In the genomic region with DNA sequence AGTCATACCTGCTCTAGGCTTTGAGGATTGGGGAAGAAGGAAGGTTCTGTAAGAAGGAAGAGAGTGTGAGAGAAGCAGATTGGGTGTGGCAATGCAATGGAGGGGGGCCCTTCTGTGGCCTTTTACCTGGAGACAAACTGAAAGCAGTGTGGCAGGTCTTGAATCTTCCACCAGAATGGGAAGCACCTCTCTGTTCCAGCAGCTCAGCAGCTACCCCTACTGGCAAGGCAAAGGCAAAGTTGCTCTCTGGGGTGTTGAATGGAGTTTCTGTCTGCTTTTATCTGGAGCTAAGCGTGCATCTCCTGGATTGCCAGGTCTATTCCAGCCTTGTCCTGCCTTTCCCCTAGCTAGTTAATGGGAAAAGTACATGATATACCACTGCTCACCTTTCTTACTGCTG, we compare ENCODE assay signal across 8 mouse cellular contexts.
DNase-seq lines count a peak whose midpoint lies in the region; ATAC-seq and TF ChIP-seq lines count a peak whose summit lies in the region.

No protein-coding gene starts in this region.

- no peak for ATAC-seq in hindbrain, embryonic 14.5 days (ENCODE audit: low FRiP score)
- ATAC-seq in hindbrain, embryonic 13.5 days (ENCODE audit: low FRiP score) = no peak
- peak; percentile 78; the same call in 1 of the 2 replicates for ATAC-seq in intestine, embryonic 16.5 days

- H3K9me3 ChIP-seq in hindbrain, embryonic 14.5 days (ENCODE audit: control insufficient read depth, low read length) = no peaks in the 10 kb centered on the region
- H3K9me3 ChIP-seq in hindbrain, embryonic 13.5 days = no peaks in the 10 kb centered on the region
- no peaks in the 10 kb centered on the region for H3K9me3 ChIP-seq in intestine, embryonic 16.5 days (ENCODE audit: control insufficient read depth, low read length)

- intact Hi-C loops in left cerebral cortex, postnatal 14 days (cut with DNase I) = no loop called here

- H3K4me1 ChIP-seq in hindbrain, embryonic 14.5 days (replicated peaks; ENCODE audit: control insufficient read depth, insufficient read depth, low read length) = no peaks in the 10 kb centered on the region
- no peaks in the 10 kb centered on the region for H3K4me1 ChIP-seq in hindbrain, embryonic 13.5 days (replicated peaks)
- H3K4me1 ChIP-seq in bone marrow macrophage, adult 2 months (ENCODE audit: control insufficient read depth, insufficient read depth, low read length) = no peaks in the 10 kb centered on the region
- H3K4me1 ChIP-seq in intestine, embryonic 16.5 days (ENCODE audit: control insufficient read depth, insufficient read depth, low read length) = no peaks in the 10 kb centered on the region

- no peak overlapping the region for H3K27ac ChIP-seq in hindbrain, embryonic 14.5 days
- no peak overlapping the region for H3K27ac ChIP-seq in hindbrain, embryonic 13.5 days
- no peak overlapping the region for H3K27ac ChIP-seq in bone marrow macrophage, adult 2 months (ENCODE audit: insufficient read depth, low read depth, low read length)
- no peak overlapping the region for H3K27ac ChIP-seq in intestine, embryonic 16.5 days (ENCODE audit: low read length)

- H3K4me2 ChIP-seq in hindbrain, embryonic 14.5 days (replicated peaks) = no peak overlapping the region
- H3K4me2 ChIP-seq in hindbrain, embryonic 13.5 days = no peak overlapping the region
- H3K4me2 ChIP-seq in intestine, embryonic 16.5 days (ENCODE audit: low read depth, low read length) = no peak overlapping the region

- no peak for TF ChIP-seq POLR2A in bone marrow macrophage, adult 2 months (IDR thresholded peaks at IDR 0.05; ENCODE audit: borderline replicate concordance, low read depth, low read length)

- no peak overlapping the region for H3K4me3 ChIP-seq in hindbrain, embryonic 14.5 days (replicated peaks; ENCODE audit: low read length)
- no peak overlapping the region for H3K4me3 ChIP-seq in hindbrain, embryonic 13.5 days
- no peak overlapping the region for H3K4me3 ChIP-seq in bone marrow macrophage, adult 2 months (ENCODE audit: insufficient read depth, low read length)
- no peak overlapping the region for H3K4me3 ChIP-seq in intestine, embryonic 16.5 days (ENCODE audit: low read length)

- DNase-seq in hindbrain, embryonic 14.5 days (ENCODE audit: low spot score) = peak; percentile 52
- DNase-seq in fibroblast of lung, adult 2 months (ENCODE audit: low read depth) = peak; percentile 27
- DNase-seq in left cerebral cortex, postnatal 14 days (ENCODE audit: low spot score in 2 of 2) = peak; percentile 34 to 61
- peak; percentile 24 for DNase-seq in ovary, postnatal 10 days (ENCODE audit: low spot score)
- DNase-seq in urinary bladder, postnatal 36 days (ENCODE audit: low spot score in 2 of 2) = peak; percentile 72 to 73

- 37% methylated on average over 1 of the region's 1 CpGs for WGBS in hindbrain, embryonic 14.5 days
- 46% methylated on average over 1 of the region's 1 CpGs for WGBS in hindbrain, embryonic 13.5 days
- WGBS in intestine, embryonic 16.5 days = 39% methylated on average over 1 of the region's 1 CpGs

- no peaks in the 10 kb centered on the region for H3K27me3 ChIP-seq in hindbrain, embryonic 14.5 days (ENCODE audit: control insufficient read depth, insufficient read depth, low read length)
- no peaks in the 10 kb centered on the region for H3K27me3 ChIP-seq in hindbrain, embryonic 13.5 days
- no peaks in the 10 kb centered on the region for H3K27me3 ChIP-seq in intestine, embryonic 16.5 days (replicated peaks; ENCODE audit: control insufficient read depth, insufficient read depth, low read length)

- no peak overlapping the region for H3K9ac ChIP-seq in hindbrain, embryonic 14.5 days
- H3K9ac ChIP-seq in hindbrain, embryonic 13.5 days = no peak overlapping the region
- no peak overlapping the region for H3K9ac ChIP-seq in intestine, embryonic 16.5 days (ENCODE audit: low read depth, low read length)

- TF ChIP-seq CTCF in bone marrow macrophage, adult 2 months (IDR thresholded peaks at IDR 0.05; ENCODE audit: low read depth, low read length) = peak; percentile 74

- no peaks in the 10 kb centered on the region for H3K36me3 ChIP-seq in hindbrain, embryonic 14.5 days (replicated peaks; ENCODE audit: control insufficient read depth, insufficient read depth)
- no peaks in the 10 kb centered on the region for H3K36me3 ChIP-seq in hindbrain, embryonic 13.5 days
- H3K36me3 ChIP-seq in intestine, embryonic 16.5 days (ENCODE audit: control insufficient read depth, insufficient read depth, low read length) = no peaks in the 10 kb centered on the region
